Mouse (Mus musculus) neutrophil, adult 83 days (primary cell): ENCODE measurements around the gene Zbtb39. TPM values are rescaled to one million over a fixed set of nuclear protein-coding genes. Genes with fewer than 3 reads are reported as not detected.

Experiments
- total RNA-seq, 2 experiments: library from RNA; stranded (reverse); gene quantifications; one replicate each; pipeline ENCODE4 v1.2.4; 2023

Zbtb39 gene
- total RNA-seq, result 10 to 100 TPM; 14.4 to 17.2 TPM

DNA sequence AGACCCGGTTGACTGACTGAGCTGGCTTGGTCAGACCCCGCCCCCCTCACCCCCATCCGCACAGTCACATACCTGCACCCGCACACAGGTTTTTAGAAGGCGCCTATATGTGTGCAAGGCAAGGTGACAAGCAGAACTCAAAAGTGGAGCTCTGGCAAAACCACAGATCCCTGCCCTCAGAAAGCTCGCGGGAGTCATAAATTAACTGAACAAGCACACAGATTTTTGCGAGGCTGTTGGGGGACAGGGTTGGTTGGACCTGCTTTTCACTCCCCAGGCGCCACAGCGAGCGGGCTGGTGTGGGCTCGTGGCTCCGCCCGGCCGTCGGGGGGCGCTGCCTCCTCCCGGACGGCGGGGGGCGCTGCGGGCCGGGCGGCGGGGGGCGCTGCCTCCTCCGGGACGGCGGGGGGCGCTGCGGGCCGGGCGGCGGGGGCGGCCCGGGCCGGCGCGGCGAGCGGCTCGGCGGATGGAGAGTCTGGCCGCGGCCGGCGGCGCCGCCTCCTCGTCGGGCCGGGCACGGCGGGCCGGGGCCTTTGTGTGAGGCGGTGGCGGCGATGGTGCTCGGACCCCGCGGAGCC is at the start of gene Zbtb39:
Gene Zbtb39, plus strand, starts transcription at position 456 of the 578 bp plus-strand sequence.

DNA sequence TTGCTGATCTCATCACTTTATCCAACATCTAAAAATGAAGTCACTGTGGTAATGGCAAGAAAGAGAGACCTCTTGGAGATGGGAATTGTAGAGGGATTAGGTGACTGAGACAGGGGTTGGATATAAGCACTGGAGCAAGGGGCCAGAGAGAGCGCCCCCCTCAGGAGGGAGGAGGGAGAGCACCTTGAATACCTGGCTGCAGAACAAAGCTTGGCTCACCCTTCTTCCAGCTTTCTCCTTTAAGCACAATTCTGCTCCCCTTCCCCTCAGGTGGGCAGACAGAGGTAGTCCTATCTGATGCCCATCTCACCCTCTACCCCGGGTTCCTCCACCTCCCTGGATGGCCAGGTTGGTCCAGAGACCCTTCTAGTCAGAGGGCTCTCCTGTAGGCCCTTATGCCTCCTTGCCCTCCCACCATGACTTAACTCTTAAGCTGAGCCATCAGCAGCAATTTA is 34.5 kb upstream of the Zbtb39 start, which contains the start of gene Myo1a:
Gene Myo1a, plus strand, starts transcription at position 405 of the 455 bp plus-strand sequence.

DNA sequence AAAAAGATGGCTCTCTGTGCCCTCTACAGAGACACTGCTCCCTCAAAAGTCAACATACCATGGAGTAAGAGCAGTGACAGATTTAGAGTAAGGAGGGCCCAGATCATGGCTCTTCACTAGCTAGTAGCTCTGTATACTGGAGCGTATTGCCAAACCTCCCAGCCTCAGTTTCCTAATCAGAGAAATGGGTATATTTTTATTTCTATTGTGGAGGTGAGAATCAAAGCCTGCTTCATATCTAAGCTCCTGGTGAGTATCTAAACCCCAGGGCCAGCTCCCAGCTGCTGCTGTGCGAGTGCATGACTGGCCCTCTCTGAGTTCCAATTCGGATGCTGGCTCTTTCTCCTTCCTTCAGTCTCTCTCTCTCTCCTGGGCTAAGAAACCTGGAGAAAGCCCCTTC is 15.2 kb upstream of the Zbtb39 start, which contains the start of gene Tac2:
Gene Tac2, plus strand, starts transcription at position 301 of the 400 bp plus-strand sequence.

DNA sequence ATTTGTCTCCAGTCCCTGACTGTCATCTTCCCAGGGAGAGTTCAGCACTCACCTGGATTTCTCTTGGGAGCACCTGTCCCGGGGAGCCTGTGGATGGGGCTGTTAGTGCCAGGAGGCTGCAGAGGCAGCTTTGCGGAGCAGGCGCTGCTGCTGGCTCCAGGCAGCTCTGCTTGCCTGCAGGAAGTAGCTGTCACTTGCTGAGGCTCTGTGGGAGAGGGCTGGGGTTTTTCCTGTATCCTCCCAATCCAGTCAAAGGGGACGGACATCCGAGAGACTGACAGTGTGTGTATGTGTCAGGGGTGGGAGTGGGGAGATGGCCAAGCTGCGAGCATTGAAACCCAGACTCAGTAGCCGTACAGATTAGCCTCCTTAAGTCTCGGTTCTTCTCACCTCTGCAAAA is 12.2 kb downstream of the Zbtb39 start, which contains the start of gene Gpr182:
Gene Gpr182, minus strand, starts transcription at position 185 of the 400 bp plus-strand sequence.

DNA sequence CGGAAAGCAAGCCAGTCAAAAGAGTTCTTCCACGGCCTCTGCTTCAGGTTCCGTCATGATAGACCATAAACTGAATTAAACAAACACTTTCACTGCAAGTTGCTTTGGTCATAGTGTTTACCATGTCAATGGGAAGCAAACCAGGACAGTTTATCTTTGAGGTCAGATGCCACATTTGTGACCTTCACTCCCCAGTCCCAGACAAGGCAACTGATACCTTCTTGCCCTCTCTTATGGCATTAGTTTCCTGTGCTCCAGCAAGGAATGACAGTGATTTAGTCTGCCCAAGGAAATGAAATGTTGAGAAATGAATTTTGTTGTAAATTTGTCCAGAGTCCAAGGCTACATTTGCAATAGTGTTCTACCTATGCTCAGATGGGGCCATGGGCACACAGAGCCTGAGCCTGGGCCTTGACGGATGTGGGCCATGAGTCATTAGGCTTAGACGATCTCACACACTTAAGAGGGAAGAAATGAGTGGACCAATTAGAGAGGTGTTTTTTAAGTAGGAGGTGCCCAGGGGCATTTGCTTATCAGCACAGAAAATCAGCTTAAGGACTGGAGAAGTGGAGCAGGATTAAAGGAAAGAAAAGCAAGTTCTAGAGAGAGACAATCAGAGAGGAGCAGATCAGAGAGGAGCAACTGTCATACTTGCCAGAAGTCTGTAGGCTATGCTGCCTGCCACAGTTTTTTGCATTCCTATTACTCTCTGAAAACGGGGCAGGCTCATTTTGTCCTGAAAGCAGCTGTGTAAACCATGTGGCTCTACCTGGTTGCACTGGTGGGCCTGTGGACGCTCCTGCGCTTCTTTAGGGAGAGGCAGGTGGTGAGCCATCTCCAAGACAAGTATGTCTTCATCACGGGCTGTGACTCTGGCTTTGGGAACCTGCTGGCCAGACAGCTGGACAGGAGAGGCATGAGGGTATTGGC is 20.1 kb downstream of the Zbtb39 start, which contains the start of the genes Rdh1 and Rdh16f1:
Gene Rdh1, plus strand, starts transcription at position 541 of the 930 bp plus-strand sequence.
Gene Rdh16f1, plus strand, starts transcription at position 607 of the 930 bp plus-strand sequence.

DNA sequence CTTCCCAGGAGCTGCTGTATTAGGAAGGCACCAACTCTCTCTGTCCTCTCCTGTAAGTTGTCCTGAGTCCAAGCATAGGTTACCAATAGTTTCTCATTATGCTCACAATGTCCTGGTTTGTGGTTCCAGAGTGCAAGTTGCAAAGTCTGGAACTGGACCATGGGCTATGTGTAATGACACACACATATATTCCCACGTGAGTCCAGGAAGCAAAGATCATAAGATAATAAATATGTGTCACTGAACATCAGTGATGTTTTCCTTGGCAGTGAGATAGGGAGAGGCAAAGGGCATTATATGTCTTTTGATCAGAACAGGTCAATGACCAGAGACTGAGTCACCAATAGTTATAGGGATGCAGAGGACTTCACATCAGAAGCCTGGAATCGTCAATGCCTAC is 36.7 kb downstream of the Zbtb39 start, which contains the start of gene Rdh9:
Gene Rdh9, plus strand, starts transcription at position 376 of the 400 bp plus-strand sequence.

Other genes with a start within 250 kb of the Zbtb39 start
- gene Stac3, start 237.9 kb upstream of the Zbtb39 start, total RNA-seq, result 1 to 10 TPM; 2.0 to 2.4 TPM
- not detected for gene Ndufa4l2, start 224.6 kb upstream of the Zbtb39 start, total RNA-seq
- gene Shmt2, start 217.1 kb upstream of the Zbtb39 start, total RNA-seq, result 10 to 100 TPM; 27.5 to 27.6 TPM
- not detected for gene Nxph4, start 205.0 kb upstream of the Zbtb39 start, total RNA-seq
- gene Lrp1, start 118.4 kb upstream of the Zbtb39 start, total RNA-seq, result 100 to 1,000 TPM in 1 of 2 experiments, 10 to 100 TPM in 1; 95.8 to 102 TPM
- gene Stat6, start 96.6 kb upstream of the Zbtb39 start, total RNA-seq, result 100 to 1,000 TPM; 185 to 200 TPM
- 10 to 100 TPM; 13.0 to 13.2 TPM for gene Nemp1, start 72.6 kb upstream of the Zbtb39 start, total RNA-seq
- gene Nab2, start 71.0 kb upstream of the Zbtb39 start, total RNA-seq, result 1 to 10 TPM; 1.2 to 1.5 TPM
- under 1 TPM; 0.51 to 0.94 TPM for gene Myo1a, start 34.4 kb upstream of the Zbtb39 start, total RNA-seq
- 1 to 10 TPM; 2.0 to 5.6 TPM for gene Tac2, start 15.1 kb upstream of the Zbtb39 start, total RNA-seq
- gene Gpr182, start 12.2 kb downstream of the Zbtb39 start, total RNA-seq, result under 1 TPM in 1 of 2 experiments, not detected in 1; 0.22 TPM
- gene Rdh1, start 20.2 kb downstream of the Zbtb39 start, total RNA-seq, result under 1 TPM; 0.20 to 0.33 TPM
- gene Rdh16f1, start 20.2 kb downstream of the Zbtb39 start, total RNA-seq, result under 1 TPM in 1 of 2 experiments, not detected in 1; 0.20 TPM
- gene Rdh9, start 36.8 kb downstream of the Zbtb39 start, total RNA-seq, result under 1 TPM in 1 of 2 experiments, not detected in 1; 0.49 TPM
- gene Rdh16, start 61.6 kb downstream of the Zbtb39 start, total RNA-seq, result under 1 TPM in 1 of 2 experiments, not detected in 1; 0.20 TPM
- not detected for gene Rdh19, start 110.4 kb downstream of the Zbtb39 start, total RNA-seq
- gene Rdh16f2, start 126.9 kb downstream of the Zbtb39 start, total RNA-seq, result not detected
- not detected for gene Rdh7, start 149.3 kb downstream of the Zbtb39 start, total RNA-seq
- not detected for gene Sdr9c7, start 159.0 kb downstream of the Zbtb39 start, total RNA-seq